Mouse (Mus musculus): ENCODE data around the gene Cdc42bpa.

- TF ChIP-seq CTCF (conservative IDR thresholded peaks at IDR 0.05; ENCODE audit: low read length) (no peak), POU5F1 (IDR thresholded peaks at IDR 0.05; ENCODE audit: borderline replicate concordance, low read length) (no peak)
These were observed 1.2 kb upstream of the Cdc42bpa start for GRCm38 (mm10) chr1:179958871-179959720.
